Mouse (Mus musculus): ENCODE results near the gene Synj2. TPM values are rescaled to one million over a fixed set of nuclear protein-coding genes. Genes with fewer than 3 reads are reported as not detected.

The Synj2 gene
- polyA plus RNA-seq, 1 experiment from 2014 or later = 0.62 TPM

DNA sequence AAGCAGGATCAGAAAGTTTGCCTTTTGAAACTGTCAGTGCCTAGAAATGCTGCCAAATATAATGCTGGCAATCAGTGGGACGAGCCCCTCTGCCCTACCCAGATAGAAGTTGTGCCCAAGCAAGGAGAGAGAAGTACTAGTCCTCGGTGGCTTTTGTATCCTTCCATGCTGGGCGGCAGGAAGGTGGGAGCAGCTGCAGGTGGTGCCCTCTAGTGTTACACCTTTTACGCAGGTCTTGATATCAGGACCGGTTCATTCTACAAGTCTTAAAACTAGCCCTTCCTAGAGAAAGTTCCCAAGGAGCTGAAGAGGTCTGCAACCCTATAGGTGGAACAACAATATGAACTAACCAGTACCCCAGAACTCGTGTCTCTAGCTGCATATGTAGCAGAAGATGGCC, 39.8 kb downstream of the Synj2 start:
- DNase-seq (no peak), ATAC-seq (no peak)
- no peak overlapping the region for H3K4me2 ChIP-seq (ENCODE audit: low read depth, low read length)
- no peak overlapping the region for H3K9ac ChIP-seq (replicated peaks)
- no peak overlapping the region for H3K4me3 ChIP-seq (ENCODE audit: low read depth, low read length)
- peaks cover 27% of the 10 kb centered on the region for H3K4me1 ChIP-seq (ENCODE audit: insufficient read depth)
- no peaks in the 10 kb centered on the region for H3K36me3 ChIP-seq (replicated peaks; ENCODE audit: insufficient read depth, low read length)
- H3K27me3 ChIP-seq (ENCODE audit: insufficient read depth, low read length) = no peaks in the 10 kb centered on the region
- WGBS (ENCODE audit: insufficient replicate concordance) = 39% methylated on average over 6 of the region's 6 CpGs
- H3K27ac ChIP-seq (ENCODE audit: low read depth) = no peak overlapping the region
- TF ChIP-seq EP300 (IDR thresholded peaks at IDR 0.05; ENCODE audit: low read depth) (no peak), CTCF (IDR thresholded peaks at IDR 0.05; ENCODE audit: low read depth) (peak; percentile 66)
- H3K9me3 ChIP-seq (ENCODE audit: low read length) = no peaks in the 10 kb centered on the region

DNA sequence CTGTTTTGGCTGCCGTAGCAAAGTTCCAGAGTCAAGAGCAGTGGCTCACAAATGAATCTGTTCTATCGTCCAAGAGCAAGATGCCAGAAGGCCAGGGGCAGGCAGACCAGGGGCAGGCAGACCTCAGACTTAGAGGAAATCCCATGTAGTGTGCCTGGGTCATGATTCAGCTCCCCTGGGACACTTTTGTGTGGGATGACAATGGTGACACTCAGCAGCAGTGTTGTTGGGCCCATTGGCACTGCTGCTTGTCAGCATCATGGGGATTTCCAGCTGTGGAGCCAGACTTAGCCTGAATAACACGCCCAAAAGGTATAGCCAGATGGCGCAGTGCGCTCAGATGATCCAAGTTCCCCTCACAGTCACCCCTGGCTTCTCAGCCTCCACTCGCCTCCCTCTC, 42.1 kb downstream of the Synj2 start:
- H3K27me3 ChIP-seq (ENCODE audit: insufficient read depth, low read length) = no peaks in the 10 kb centered on the region
- no peaks in the 10 kb centered on the region for H3K36me3 ChIP-seq (replicated peaks; ENCODE audit: insufficient read depth, low read length)
- DNase-seq (no peak), ATAC-seq (no peak)
- no peak for TF ChIP-seq EP300 (IDR thresholded peaks at IDR 0.05; ENCODE audit: low read depth)
- no peaks in the 10 kb centered on the region for H3K9me3 ChIP-seq (ENCODE audit: low read length)
- no peak overlapping the region for H3K4me2 ChIP-seq (ENCODE audit: low read depth, low read length)
- peaks cover 9% of the 10 kb centered on the region for H3K4me1 ChIP-seq (ENCODE audit: insufficient read depth)
- no peak overlapping the region for H3K9ac ChIP-seq (replicated peaks)
- H3K27ac ChIP-seq (ENCODE audit: low read depth) = no peak overlapping the region
- no peak overlapping the region for H3K4me3 ChIP-seq (ENCODE audit: low read depth, low read length)
- WGBS (ENCODE audit: insufficient replicate concordance) = 93% methylated on average over 6 of the region's 6 CpGs

DNA sequence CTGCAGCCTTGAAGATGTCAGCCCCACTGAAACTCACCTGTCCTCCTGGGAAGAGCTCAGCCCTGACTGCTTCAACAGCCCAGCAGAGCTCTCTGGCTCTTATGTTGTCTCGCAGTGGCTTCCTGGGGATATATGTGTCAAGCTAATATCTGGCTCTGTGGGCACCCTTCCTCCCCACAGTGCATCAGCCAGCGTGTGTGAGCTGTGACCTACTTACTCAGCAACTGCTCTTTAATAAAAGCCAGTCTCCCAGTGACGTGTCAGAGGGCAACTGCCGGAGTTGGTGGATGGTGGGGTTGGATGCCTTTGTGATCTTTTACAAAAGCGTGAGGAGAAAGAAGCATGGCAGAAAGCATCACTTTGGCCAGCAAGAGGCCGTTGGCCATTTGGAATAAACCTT, 42.8 kb downstream of the Synj2 start:
- TF ChIP-seq CTCF (IDR thresholded peaks at IDR 0.05; ENCODE audit: low read depth) = no peak
- Histone ChIP-seq H3K36me3 (replicated peaks; ENCODE audit: insufficient read depth, low read length) (no peaks in the 10 kb centered on the region), H3K9ac (replicated peaks) (no peak overlapping the region), H3K4me3 (ENCODE audit: low read depth, low read length) (no peak overlapping the region), H3K4me2 (ENCODE audit: low read depth, low read length) (no peak overlapping the region), H3K27me3 (ENCODE audit: insufficient read depth, low read length) (no peaks in the 10 kb centered on the region), H3K4me1 (ENCODE audit: insufficient read depth) (0 out of 2 replicates have a peak, but pooled peaks cover 2% of the 10 kb centered on the region), H3K9me3 (ENCODE audit: low read length) (no peaks in the 10 kb centered on the region), H3K27ac (ENCODE audit: low read depth) (no peak overlapping the region)
- 77% methylated on average over 6 of the region's 6 CpGs for WGBS (ENCODE audit: insufficient replicate concordance)
- no peak for DNase-seq
- ATAC-seq = no peak

GRCm38 (mm10) chr17:5984700-5985231, 43.7 kb downstream of the Synj2 start:
- Histone ChIP-seq H3K9ac (replicated peaks) (no peak overlapping the region), H3K27me3 (ENCODE audit: insufficient read depth, low read length) (no peaks in the 10 kb centered on the region), H3K27ac (ENCODE audit: low read depth) (no peak overlapping the region), H3K4me1 (ENCODE audit: insufficient read depth) (no peaks in the 10 kb centered on the region), H3K4me3 (ENCODE audit: low read depth, low read length) (no peak overlapping the region), H3K4me2 (ENCODE audit: low read depth, low read length) (no peak overlapping the region), H3K9me3 (ENCODE audit: low read length) (no peaks in the 10 kb centered on the region; the same call in 1 of the 2 replicates), H3K36me3 (replicated peaks; ENCODE audit: insufficient read depth, low read length) (no peaks in the 10 kb centered on the region)
- ATAC-seq (no peak), DNase-seq (no peak)
- WGBS (ENCODE audit: insufficient replicate concordance) = 80% methylated on average over 13 of the region's 13 CpGs
- TF ChIP-seq EP300 (IDR thresholded peaks at IDR 0.05; ENCODE audit: low read depth) = no peak
- no peak for TF ChIP-seq CTCF (IDR thresholded peaks at IDR 0.05; ENCODE audit: low read depth)

- TF ChIP-seq EP300 (IDR thresholded peaks at IDR 0.05; ENCODE audit: low read depth) (no peak), CTCF (IDR thresholded peaks at IDR 0.05; ENCODE audit: low read depth) (no peak)
- Histone ChIP-seq H3K4me1 (ENCODE audit: insufficient read depth) (no peaks in the 10 kb centered on the region), H3K4me2 (ENCODE audit: low read depth, low read length) (no peak overlapping the region), H3K4me3 (ENCODE audit: low read depth, low read length) (no peak overlapping the region), H3K36me3 (replicated peaks; ENCODE audit: insufficient read depth, low read length) (no peaks in the 10 kb centered on the region), H3K9ac (replicated peaks) (no peak overlapping the region), H3K27ac (ENCODE audit: low read depth) (no peak overlapping the region), H3K27me3 (ENCODE audit: insufficient read depth, low read length) (no peaks in the 10 kb centered on the region), H3K9me3 (ENCODE audit: low read length) (no peaks in the 10 kb centered on the region; the same call in 1 of the 2 replicates)
- DNase-seq = no peak
- ATAC-seq = no peak
- WGBS (ENCODE audit: insufficient replicate concordance) = 63% methylated on average over 1 of the region's 1 CpGs
These were observed 44.2 kb downstream of the Synj2 start for GRCm38 (mm10) chr17:5985271-5985670.

GRCm38 (mm10) chr17:5987271-5988056, 46.4 kb downstream of the Synj2 start:
- Histone ChIP-seq H3K36me3 (replicated peaks; ENCODE audit: insufficient read depth, low read length) (no peaks in the 10 kb centered on the region), H3K27me3 (ENCODE audit: insufficient read depth, low read length) (no peaks in the 10 kb centered on the region), H3K4me3 (ENCODE audit: low read depth, low read length) (no peak overlapping the region), H3K9ac (replicated peaks) (no peak overlapping the region), H3K4me1 (ENCODE audit: insufficient read depth) (no peaks in the 10 kb centered on the region), H3K4me2 (ENCODE audit: low read depth, low read length) (no peak overlapping the region), H3K27ac (ENCODE audit: low read depth) (no peak overlapping the region), H3K9me3 (ENCODE audit: low read length) (no peaks in the 10 kb centered on the region; the same call in 1 of the 2 replicates)
- ATAC-seq (no peak), DNase-seq (no peak)
- TF ChIP-seq EP300 (IDR thresholded peaks at IDR 0.05; ENCODE audit: low read depth) = no peak
- no peak for TF ChIP-seq CTCF (IDR thresholded peaks at IDR 0.05; ENCODE audit: low read depth)
- 55% methylated on average over 11 of the region's 11 CpGs for WGBS (ENCODE audit: insufficient replicate concordance)
